Mouse (Mus musculus) ES-E14 (cell line): ENCODE data around the gene Slc25a26. TPM values are rescaled to one million over a fixed set of nuclear protein-coding genes. Genes with fewer than 3 reads are reported as not detected.

Source experiments
- DNase-seq: peaks from one replicate; pipeline ENCODE4 v3.0.0-alpha.2; 2013; ENCODE audit warnings: low read depth, low spot score
- H3K27ac ChIP-seq: 2 replicates; pipeline ENCODE4 v1.5.1; 2012; ENCODE audit warnings: low read depth, mild to moderate bottlenecking, low read length, moderate library complexity, mixed read lengths; ENCODE audit not compliant: poor library complexity, insufficient read depth, severe bottlenecking
- H3K36me3 ChIP-seq: 2 replicates; pipeline ENCODE4 v1.6.1; 2012; ENCODE audit warnings: mild to moderate bottlenecking, low read length, moderate library complexity, mixed read lengths; ENCODE audit not compliant: control insufficient read depth, poor library complexity, insufficient read depth, severe bottlenecking
- H3K4me1 ChIP-seq, 2 experiments: fragments of 150-350 bp in 1 of 2; sonication (generic) in 1 of 2; 2 replicates each; pipeline ENCODE4 v1.6.1; 2012; ENCODE audit warnings: low read length in 2 of 2, mild to moderate bottlenecking in 1 of 2, mixed read lengths in 1 of 2; ENCODE audit not compliant: control insufficient read depth in 2 of 2, insufficient read depth in 2 of 2, poor library complexity in 1 of 2
- H3K4me3 ChIP-seq, 2 experiments: fragments of 150-350 bp in 1 of 2; sonication (generic) in 1 of 2; 2 replicates each; pipeline ENCODE4 v1.5.1; 2012; ENCODE audit warnings: low read length in 2 of 2, low read depth in 1 of 2, mild to moderate bottlenecking in 1 of 2, mixed read lengths in 1 of 2; ENCODE audit not compliant: insufficient read depth in 1 of 2, poor library complexity in 1 of 2, severe bottlenecking in 1 of 2
- H3K9ac ChIP-seq: 2 replicates; pipeline ENCODE4 v1.6.1; 2012; ENCODE audit warnings: low read depth, mild to moderate bottlenecking, low read length, mixed read lengths; ENCODE audit not compliant: poor library complexity, insufficient read depth, severe bottlenecking
- H3K9me3 ChIP-seq: fragments of 150-350 bp; sonication (generic); 2 replicates; pipeline ENCODE4 v1.6.1; 2012; ENCODE audit warnings: low read depth, mild to moderate bottlenecking, low read length; ENCODE audit not compliant: control insufficient read depth, insufficient read depth
- CHD2 ChIP-seq: IDR thresholded peaks from 2 replicates; pipeline ENCODE4 v1.6.1; 2014; ENCODE audit warnings: mild to moderate bottlenecking, low read depth, low read length, inconsistent platforms
- HCFC1 ChIP-seq: IDR thresholded peaks from 2 replicates; pipeline ENCODE4 v1.6.1; 2012; ENCODE audit warnings: low read length, inconsistent platforms, borderline replicate concordance; ENCODE audit not compliant: insufficient read depth
- MAFK ChIP-seq: IDR thresholded peaks from 2 replicates; pipeline ENCODE4 v1.6.1; 2014; ENCODE audit warnings: mild to moderate bottlenecking, low read depth, low read length, inconsistent platforms; ENCODE audit not compliant: insufficient read depth
- ZC3H11A ChIP-seq: IDR thresholded peaks from 2 replicates; pipeline ENCODE4 v1.6.1; 2012; ENCODE audit warnings: low read depth, mild to moderate bottlenecking, inconsistent platforms, low read length, borderline replicate concordance
- ZNF384 ChIP-seq: IDR thresholded peaks from 2 replicates; pipeline ENCODE4 v1.6.1; 2012; ENCODE audit warnings: low read depth, low read length, inconsistent platforms
- in situ Hi-C, 2 experiments: fragments of 600-800 bp; cut with MboI; formaldehyde crosslinking; loops; one replicate each; pipeline ENCODE4 v1.15.1; 2025; ENCODE audit warnings: low sequenced_read_pairs in 2 of 2, inconsistent platforms in 1 of 2; ENCODE audit not compliant: unreplicated experiment in 2 of 2
- total RNA-seq: library from RNA; depleted of rRNA; stranded (reverse); fragments of 300-350 nt; gene quantifications from 2 replicates; pipeline ENCODE4 v1.2.3, GENCODE M21; 2012

Slc25a26 gene
- total RNA-seq, 1 experiment: 9.8 TPM

DNA sequence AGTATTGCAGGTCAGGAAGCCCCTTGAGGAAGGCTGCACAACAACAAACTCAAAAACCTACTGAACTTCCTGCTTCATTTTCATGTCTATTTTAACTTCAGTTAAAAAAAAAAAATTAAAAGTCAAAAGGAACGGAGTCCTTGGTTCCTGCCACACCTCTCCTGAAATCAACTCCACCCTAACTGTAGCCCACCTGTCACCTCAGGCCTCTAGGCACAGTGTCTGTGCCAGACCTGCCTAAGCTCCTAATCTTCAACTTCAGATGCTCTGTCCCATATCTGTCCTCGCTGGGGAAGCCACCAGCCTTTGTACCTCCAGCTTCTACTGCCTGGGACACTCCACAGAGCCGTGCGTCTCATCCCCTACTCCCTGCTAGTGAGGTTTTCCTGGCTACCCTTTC lies 134.1 kb downstream of the Slc25a26 start:
- in situ Hi-C loops: no loop called here
- Histone ChIP-seq H3K36me3 (peaks cover 2% of the 10 kb centered on the region; the same call in 1 of the 2 replicates), H3K4me1 (peaks cover 2 to 21% of the 10 kb centered on the region in 2 experiments; a peak in 3 of 4 replicates), H3K9me3 (no peaks in the 10 kb centered on the region), H3K4me3 (no peak overlapping the region), H3K27ac (peak overlapping the region; percentile 56; the same call in 1 of the 2 replicates), H3K9ac (no peak overlapping the region)
- TF ChIP-seq MAFK: no peak
- no peak for TF ChIP-seq ZC3H11A
- TF ChIP-seq HCFC1: no peak
- no peak for TF ChIP-seq CHD2
- no peak for TF ChIP-seq ZNF384
- no peak for DNase-seq

DNA sequence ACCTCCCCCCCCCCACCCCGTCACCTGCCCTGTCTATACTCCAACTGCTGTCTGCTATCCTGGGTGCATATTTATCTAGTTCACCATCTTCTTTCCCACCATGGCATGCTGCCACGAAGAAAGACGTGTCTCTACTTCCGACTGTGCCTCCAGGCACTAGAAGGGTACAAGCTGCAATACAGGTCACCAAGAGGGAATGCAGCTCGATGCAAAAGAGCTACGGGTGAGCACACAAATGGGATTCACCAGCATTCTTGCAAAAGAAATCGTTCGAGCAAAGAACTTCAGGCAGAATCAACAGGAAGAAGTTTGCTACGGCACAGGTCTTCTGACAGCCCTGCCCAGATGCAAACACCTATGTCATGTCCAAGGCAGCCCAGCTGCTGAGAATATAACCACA lies 134.6 kb downstream of the Slc25a26 start:
- H3K4me1 ChIP-seq: peaks cover 2 to 21% of the 10 kb centered on the region in 2 experiments; a peak in 3 of 4 replicates
- H3K27ac ChIP-seq: no peak overlapping the region
- no peak for DNase-seq
- TF ChIP-seq HCFC1 (no peak), ZC3H11A (no peak), MAFK (no peak), ZNF384 (no peak), CHD2 (no peak)
- no peak overlapping the region for H3K9ac ChIP-seq
- H3K36me3 ChIP-seq: peaks cover 2% of the 10 kb centered on the region; the same call in 1 of the 2 replicates
- H3K9me3 ChIP-seq: no peaks in the 10 kb centered on the region
- in situ Hi-C loops: no loop called here
- H3K4me3 ChIP-seq: no peak overlapping the region

DNA sequence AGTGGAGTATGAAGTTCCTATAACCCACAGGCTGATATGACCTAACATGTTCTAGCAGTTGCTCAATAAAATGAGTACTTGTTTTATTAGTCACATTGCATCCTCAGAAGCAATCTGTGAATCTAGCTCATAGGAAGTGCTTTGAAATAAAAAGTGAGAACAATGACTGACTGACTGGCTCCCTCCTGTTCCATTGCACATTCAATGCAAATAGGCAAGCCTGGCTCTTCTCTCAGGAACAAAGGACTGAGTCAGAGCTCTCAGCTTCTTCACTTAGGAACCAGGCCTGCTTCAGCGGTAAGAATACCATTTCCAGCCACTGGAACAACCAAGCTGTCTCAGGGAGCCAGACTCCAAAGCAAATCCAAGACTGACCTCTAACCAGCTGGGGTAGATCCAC lies 135.2 kb downstream of the Slc25a26 start:
- H3K27ac ChIP-seq: no peak overlapping the region
- H3K9me3 ChIP-seq: no peaks in the 10 kb centered on the region
- no peaks in the 10 kb centered on the region for H3K36me3 ChIP-seq
- in situ Hi-C loops: no loop called here
- H3K4me3 ChIP-seq: no peak overlapping the region
- no peak for TF ChIP-seq ZC3H11A
- DNase-seq: no peak
- H3K4me1 ChIP-seq: peaks cover 2 to 19% of the 10 kb centered on the region in 2 experiments; a peak in 3 of 4 replicates
- H3K9ac ChIP-seq: no peak overlapping the region

DNA sequence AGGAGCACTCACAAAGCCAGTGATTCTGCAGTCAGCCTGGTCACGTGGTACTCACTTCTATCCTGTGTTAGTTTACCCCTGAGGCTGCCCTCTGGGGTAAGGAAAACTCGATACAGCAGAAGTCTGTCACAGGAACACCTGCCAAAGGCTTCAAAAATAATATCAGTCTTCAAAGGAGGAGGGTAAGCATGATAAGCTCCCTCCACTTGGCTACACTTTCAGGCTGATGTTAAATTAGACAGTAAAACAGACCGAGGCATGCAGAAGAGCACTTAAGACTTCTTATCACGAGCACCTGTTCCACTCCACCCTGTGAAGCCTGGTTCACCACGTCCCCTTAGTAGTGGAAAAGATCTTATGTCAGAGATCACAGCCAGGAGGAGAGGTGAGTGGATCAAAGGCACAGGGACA lies 136.9 kb downstream of the Slc25a26 start:
- no peak for DNase-seq
- peaks cover 0 to 15% of the 10 kb centered on the region in 2 experiments; a peak in 2 of 4 replicates for H3K4me1 ChIP-seq
- H3K4me3 ChIP-seq: no peak overlapping the region
- no peak overlapping the region for H3K9ac ChIP-seq
- no peak overlapping the region for H3K27ac ChIP-seq
- no peaks in the 10 kb centered on the region for H3K9me3 ChIP-seq
- in situ Hi-C loops: no loop called here
- H3K36me3 ChIP-seq: no peaks in the 10 kb centered on the region
- TF ChIP-seq CHD2 (no peak), ZNF384 (no peak), HCFC1 (no peak), MAFK (no peak), ZC3H11A (no peak)

- Histone ChIP-seq H3K27ac (no peak overlapping the region), H3K36me3 (no peaks in the 10 kb centered on the region), H3K9me3 (no peaks in the 10 kb centered on the region), H3K9ac (no peak overlapping the region), H3K4me3 (no peak overlapping the region), H3K4me1 (peaks cover 0 to 12% of the 10 kb centered on the region in 2 experiments; a peak in 2 of 4 replicates)
- in situ Hi-C loops: no loop called here
- no peak for DNase-seq
- TF ChIP-seq ZC3H11A (no peak), HCFC1 (no peak), MAFK (no peak), ZNF384 (no peak), CHD2 (no peak)
Measured at GRCm38 (mm10) chr6:94640297-94640696, 140.2 kb downstream of the Slc25a26 start.
